Mouse (Mus musculus) stomach, embryonic 14.5 days (tissue): ENCODE measurements around the gene Anapc2. TPM values are rescaled to one million over a fixed set of nuclear protein-coding genes. Genes with fewer than 3 reads are reported as not detected.
A peak's percentile ranks its signal among the peaks of the same experiment; 100 is the strongest.

Experiments
- ATAC-seq: fragments of 200-750 bp; cut with Nextera tagmentation; 2 replicates; pipeline ENCODE4 v1.8.0; 2017; ENCODE audit warnings: low read depth, moderate TSS enrichment; ENCODE audit not compliant: insufficient number of reproducible peaks, insufficient read depth, low FRiP score
- H3K27ac ChIP-seq: fragments of 300-500 bp; sonication (generic); 2 replicates; pipeline ENCODE4 v1.5.1; 2014; ENCODE audit warnings: mild to moderate bottlenecking, low read length, moderate library complexity, mixed read lengths
- H3K27me3 ChIP-seq: fragments of 300-500 bp; sonication (generic); 2 replicates; pipeline ENCODE4 v1.6.1; 2014; ENCODE audit warnings: low read length, control low read depth, mixed read lengths; ENCODE audit not compliant: control insufficient read depth, insufficient read depth
- H3K36me3 ChIP-seq: fragments of 300-500 bp; sonication (generic); 2 replicates; pipeline ENCODE4 v1.6.1; 2014; ENCODE audit warnings: mild to moderate bottlenecking, control low read depth, low read length, moderate library complexity, mixed read lengths; ENCODE audit not compliant: control insufficient read depth, insufficient read depth
- H3K4me1 ChIP-seq: fragments of 300-500 bp; sonication (generic); 2 replicates; pipeline ENCODE4 v1.6.1; 2014; ENCODE audit warnings: low read length, control low read depth, mixed read lengths; ENCODE audit not compliant: control insufficient read depth, insufficient read depth
- H3K4me2 ChIP-seq: fragments of 300-500 bp; sonication (generic); replicated peaks from 2 replicates; pipeline ENCODE4 v1.6.1; 2014; ENCODE audit warnings: low read depth, low read length, control low read depth
- H3K4me3 ChIP-seq: fragments of 300-500 bp; sonication (generic); 2 replicates; pipeline ENCODE4 v1.5.1; 2014; ENCODE audit warnings: low read depth, low read length, control low read depth
- H3K9ac ChIP-seq: fragments of 300-500 bp; sonication (generic); replicated peaks from 2 replicates; pipeline ENCODE4 v1.6.1; 2014; ENCODE audit warnings: low read depth, mild to moderate bottlenecking, control low read depth, low read length, moderate library complexity, mixed read lengths
- H3K9me3 ChIP-seq: fragments of 300-500 bp; sonication (generic); 2 replicates; pipeline ENCODE4 v1.6.1; 2016; ENCODE audit warnings: low read depth, low read length, control low read depth; ENCODE audit not compliant: control insufficient read depth
- WGBS: fragments of 180-500 bp; shearing (Covaris S2); extraction: QIAGEN DNeasy Blood & Tissue Kit; methylation state at CpG from one replicate; pipeline ENCODE4 v1.1.7; 2014; 5-methylcytosine and 5-hydroxymethylcytosine counted together
- polyA plus RNA-seq: library from polyadenylated mRNA; unstranded; fragments of >200 nt; fragmentation: Nextera tagmentation; extraction: Ambion mirVana; gene quantifications from 2 replicates; pipeline ENCODE4 v1.2.1, GENCODE M21; 2014

The Anapc2 gene
- polyA plus RNA-seq, 1 experiment from 2014 or later = 116 TPM

DNA sequence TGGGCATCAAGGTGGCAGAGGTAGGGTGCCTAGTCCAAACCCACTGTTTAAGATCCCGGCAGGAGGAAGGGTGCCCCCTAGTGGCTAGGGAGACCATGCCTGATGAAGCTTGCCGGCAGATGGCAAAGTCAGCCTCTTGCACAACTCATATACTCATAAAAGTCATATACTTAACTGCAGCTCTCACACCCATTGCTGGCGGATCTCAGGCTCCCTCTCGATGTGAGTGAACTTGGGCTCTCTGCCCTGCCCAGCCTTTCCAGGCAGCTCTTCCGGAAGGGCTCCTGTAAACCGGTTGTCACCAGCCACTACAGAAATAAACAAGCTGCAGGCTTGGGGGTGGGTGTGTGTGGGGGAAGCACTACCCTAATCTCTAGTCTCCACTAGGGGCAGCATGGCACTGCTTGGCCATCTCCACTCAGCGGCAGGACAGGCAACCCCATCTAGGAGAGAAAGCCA is 43.8 kb upstream of the Anapc2 start:
- WGBS = under 1% methylated on average over 7 of the region's 7 CpGs
- Histone ChIP-seq H3K27ac (no peak overlapping the region), H3K27me3 (no peaks in the 10 kb centered on the region), H3K4me3 (peak overlapping the region; percentile 9; the same call in 1 of the 2 replicates), H3K9ac (no peak overlapping the region), H3K9me3 (no peaks in the 10 kb centered on the region), H3K4me1 (peaks cover 6% of the 10 kb centered on the region; the same call in 1 of the 2 replicates), H3K36me3 (no peaks in the 10 kb centered on the region), H3K4me2 (peak overlapping the region; percentile 23)
- no peak for ATAC-seq

DNA sequence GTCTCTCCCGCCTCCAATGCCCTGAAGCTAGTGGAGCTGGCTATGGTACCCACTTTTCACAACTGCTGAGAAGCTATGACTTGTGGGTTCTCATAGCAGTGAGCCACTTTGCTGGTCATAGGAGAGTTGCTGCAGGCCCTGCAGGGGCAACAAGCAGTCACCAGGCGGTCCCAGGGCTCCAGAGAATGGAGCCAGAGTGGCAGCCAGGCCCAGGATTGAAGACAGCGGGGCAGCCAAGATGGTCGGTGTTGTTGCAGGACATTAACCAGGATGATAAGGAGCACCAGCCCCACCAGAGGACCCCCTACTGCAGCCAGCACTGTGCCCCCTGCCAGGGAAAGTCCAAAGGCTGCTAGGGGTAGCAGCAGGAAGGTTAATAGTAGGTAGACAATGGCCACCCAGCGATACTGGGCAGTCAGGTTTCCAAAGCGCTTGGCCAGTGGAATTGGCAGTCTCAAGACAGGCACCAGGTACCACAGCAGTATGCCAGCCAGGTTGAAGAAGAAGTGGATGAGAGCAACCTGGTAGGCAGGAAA is 43.2 kb upstream of the Anapc2 start:
- WGBS = 73% methylated on average over 6 of the region's 6 CpGs
- no peak overlapping the region for H3K27ac ChIP-seq

DNA sequence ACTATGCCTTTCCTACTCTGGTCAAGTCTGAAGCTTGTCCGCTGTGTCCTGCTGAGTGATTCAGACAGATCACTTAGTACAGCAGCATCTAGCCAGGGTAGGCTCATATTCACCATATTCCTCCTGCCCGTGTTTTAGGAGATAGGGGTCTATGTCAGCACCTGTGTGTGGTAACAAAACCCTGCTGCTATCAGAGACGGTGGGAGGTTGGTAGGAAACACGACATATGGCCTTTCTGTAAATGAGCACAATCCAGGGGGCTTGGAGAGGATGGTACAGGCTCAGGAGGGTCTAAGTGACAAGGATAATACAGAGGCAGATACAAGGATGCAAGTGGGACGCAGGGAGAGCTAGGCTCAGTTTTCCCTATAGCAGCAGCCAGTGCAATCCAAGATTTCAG is 42.7 kb upstream of the Anapc2 start:
- H3K4me3 ChIP-seq = no peak overlapping the region
- H3K4me2 ChIP-seq = no peak overlapping the region
- H3K36me3 ChIP-seq = no peaks in the 10 kb centered on the region
- no peaks in the 10 kb centered on the region for H3K27me3 ChIP-seq
- H3K27ac ChIP-seq = no peak overlapping the region
- peaks cover 5% of the 10 kb centered on the region; the same call in 1 of the 2 replicates for H3K4me1 ChIP-seq
- ATAC-seq = no peak
- WGBS = 83% methylated on average over 5 of the region's 5 CpGs
- H3K9ac ChIP-seq = no peak overlapping the region
- H3K9me3 ChIP-seq = no peaks in the 10 kb centered on the region

More for the DNA sequence above, 43.2 kb upstream of the Anapc2 start:
- Histone ChIP-seq H3K27me3 (no peaks in the 10 kb centered on the region), H3K4me1 (peaks cover 5% of the 10 kb centered on the region; the same call in 1 of the 2 replicates), H3K4me3 (no peak overlapping the region), H3K36me3 (no peaks in the 10 kb centered on the region), H3K9ac (no peak overlapping the region), H3K9me3 (no peaks in the 10 kb centered on the region), H3K4me2 (no peak overlapping the region; the same call in 1 of the 2 replicates)
- ATAC-seq = no peak

DNA sequence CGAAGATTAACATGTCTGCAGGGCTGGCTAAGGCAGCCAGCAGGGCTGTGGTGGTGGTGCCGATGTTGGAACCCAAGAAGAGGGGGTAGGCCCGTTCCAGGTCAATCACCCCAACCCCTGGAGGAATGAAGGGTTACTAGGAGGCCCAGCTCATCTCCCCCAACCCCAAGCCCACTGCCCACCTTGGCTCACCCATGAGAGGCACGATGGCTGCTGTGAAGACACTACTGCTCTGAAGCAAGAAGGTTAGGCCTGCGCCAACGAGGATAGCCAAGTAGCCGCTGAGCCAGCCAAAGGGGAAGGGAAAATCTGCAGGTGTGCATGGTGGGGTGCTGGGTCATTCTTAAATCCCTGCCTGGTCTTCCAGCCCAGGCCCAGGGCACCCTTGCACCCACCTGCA is 41.7 kb upstream of the Anapc2 start:
- no peak overlapping the region for H3K4me2 ChIP-seq
- no peak overlapping the region for H3K4me3 ChIP-seq
- H3K27ac ChIP-seq = no peak overlapping the region
- H3K9me3 ChIP-seq = no peaks in the 10 kb centered on the region
- no peaks in the 10 kb centered on the region for H3K36me3 ChIP-seq
- 95% methylated on average over 7 of the region's 7 CpGs for WGBS
- H3K4me1 ChIP-seq = peaks cover 4% of the 10 kb centered on the region; the same call in 1 of the 2 replicates
- no peak for ATAC-seq
- H3K9ac ChIP-seq = no peak overlapping the region
- no peaks in the 10 kb centered on the region for H3K27me3 ChIP-seq

DNA sequence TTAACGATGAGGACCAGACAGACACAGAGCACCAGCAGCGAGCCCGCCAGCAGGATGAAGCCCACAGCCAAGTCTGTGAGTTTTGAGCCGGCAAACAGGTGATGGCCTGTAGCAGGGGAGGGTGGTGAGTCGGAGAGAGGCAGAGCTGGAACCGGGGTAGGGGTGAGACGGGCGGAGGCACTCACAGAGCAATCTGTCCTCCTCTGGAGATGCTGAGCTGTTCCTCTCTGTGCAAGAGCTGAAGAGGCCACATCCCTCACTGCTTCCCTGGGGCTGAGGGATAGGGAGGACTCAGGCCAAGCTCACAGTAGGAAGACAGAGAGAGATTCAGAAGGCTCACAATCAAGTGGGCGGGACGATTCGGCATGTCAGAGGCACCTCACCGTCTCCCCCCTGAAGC is 41.2 kb upstream of the Anapc2 start:
- Histone ChIP-seq H3K36me3 (no peaks in the 10 kb centered on the region), H3K27me3 (no peaks in the 10 kb centered on the region), H3K4me1 (no peaks in the 10 kb centered on the region), H3K9ac (no peak overlapping the region), H3K9me3 (no peaks in the 10 kb centered on the region), H3K4me2 (no peak overlapping the region), H3K27ac (no peak overlapping the region), H3K4me3 (no peak overlapping the region)
- 57% methylated on average over 12 of the region's 12 CpGs for WGBS
- ATAC-seq = no peak

DNA sequence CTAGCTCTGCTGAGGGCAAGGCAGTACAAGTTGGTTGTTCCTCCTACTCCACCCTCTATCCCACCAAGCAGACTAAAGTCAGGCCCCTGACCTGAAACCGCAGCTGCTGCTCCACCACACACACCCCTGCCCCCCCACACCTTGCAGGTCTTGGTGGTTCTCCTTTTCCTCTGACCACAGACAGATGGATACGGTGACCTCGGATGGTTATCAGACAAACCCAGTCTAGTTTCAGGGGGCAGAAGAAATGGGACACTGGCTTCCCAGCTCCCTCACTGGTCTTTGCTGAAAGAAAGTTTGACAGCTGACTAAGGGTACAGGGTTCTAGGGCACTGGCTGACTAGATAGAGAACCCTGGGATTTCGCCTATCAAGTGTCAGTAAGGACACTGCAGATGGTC is 38.9 kb upstream of the Anapc2 start:
- Histone ChIP-seq H3K4me3 (no peak overlapping the region), H3K4me2 (no peak overlapping the region), H3K9ac (no peak overlapping the region), H3K27me3 (no peaks in the 10 kb centered on the region), H3K27ac (no peak overlapping the region), H3K4me1 (0 out of 2 replicates have a peak, but pooled peaks cover 4% of the 10 kb centered on the region), H3K36me3 (no peaks in the 10 kb centered on the region), H3K9me3 (no peaks in the 10 kb centered on the region)
- 78% methylated on average over 4 of the region's 4 CpGs for WGBS
- ATAC-seq = no peak

DNA sequence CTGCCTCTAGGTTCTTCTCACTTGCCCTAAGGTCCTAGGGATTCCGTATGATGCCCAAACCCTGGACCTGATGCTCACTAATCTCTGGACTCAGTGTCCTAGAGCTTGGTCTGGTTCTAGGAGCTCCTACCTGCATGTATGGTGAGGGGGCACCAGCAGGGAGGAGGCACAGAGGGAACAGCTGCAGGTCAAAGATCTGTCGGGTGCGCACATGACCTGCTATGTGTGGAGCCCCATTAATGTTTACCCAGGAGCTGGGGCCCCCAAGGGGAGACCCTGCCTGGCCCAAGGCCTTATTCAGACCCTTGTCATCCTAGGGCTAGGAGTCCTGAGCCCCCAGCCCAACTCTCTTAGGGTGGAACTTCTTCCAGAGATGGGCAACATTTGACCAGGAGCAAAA is 38.2 kb upstream of the Anapc2 start, which contains the start of gene Slc34a3:
Gene Slc34a3, minus strand, starts transcription at position 315 of the 400 bp plus-strand sequence.
- no peak for ATAC-seq
- H3K4me2 ChIP-seq = no peak within 1 kb of the TSS
- H3K27ac ChIP-seq = no peak within 1 kb of the TSS
- 0 out of 2 replicates have a peak, but pooled peaks cover 4% of the 10 kb centered on the region for H3K4me1 ChIP-seq
- no peaks in the 10 kb centered on the region for H3K9me3 ChIP-seq
- H3K27me3 ChIP-seq = no peaks in the 10 kb centered on the region
- 65% methylated on average over 3 of the region's 3 CpGs for WGBS
- H3K4me3 ChIP-seq = no peak within 1 kb of the TSS
- H3K9ac ChIP-seq = no peak within 1 kb of the TSS
- H3K36me3 ChIP-seq = no peaks in the 10 kb centered on the region

DNA sequence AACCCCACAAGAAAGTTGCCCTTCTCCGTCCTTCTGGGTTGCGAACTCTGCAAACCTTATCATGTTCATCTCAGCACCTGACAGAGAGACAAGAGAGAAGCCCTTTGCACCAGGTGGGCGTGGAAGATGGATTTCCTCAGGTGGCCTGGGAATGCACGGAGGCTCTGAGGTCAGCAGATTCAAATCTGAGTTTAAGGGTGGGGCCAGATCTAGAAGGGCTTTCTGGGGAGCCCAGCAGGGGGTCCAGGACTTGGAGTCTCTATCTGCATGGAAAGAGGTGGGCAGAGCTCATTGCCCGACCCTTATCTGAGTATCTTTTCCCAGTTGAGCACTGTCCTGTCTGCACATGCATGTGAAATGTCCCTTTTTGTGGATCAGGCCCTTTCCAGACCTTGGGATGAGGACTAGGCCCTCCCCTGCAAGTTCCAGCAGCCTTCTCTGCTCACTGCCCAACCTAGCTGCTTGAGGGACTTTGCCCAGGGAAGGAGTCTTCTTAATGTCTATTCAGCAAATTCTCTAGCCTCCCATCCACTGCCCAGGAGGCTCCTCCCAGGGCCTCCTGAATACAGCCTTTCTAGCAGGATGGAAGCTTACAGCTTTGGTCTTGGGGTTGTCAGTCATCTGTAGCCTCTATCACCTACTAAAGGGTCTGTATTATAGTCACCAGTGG is 37.6 kb upstream of the Anapc2 start:
- Histone ChIP-seq H3K36me3 (no peaks in the 10 kb centered on the region), H3K9me3 (no peaks in the 10 kb centered on the region), H3K4me2 (no peak overlapping the region), H3K27me3 (no peaks in the 10 kb centered on the region), H3K9ac (no peak overlapping the region), H3K27ac (no peak overlapping the region), H3K4me1 (0 out of 2 replicates have a peak, but pooled peaks cover 4% of the 10 kb centered on the region), H3K4me3 (no peak overlapping the region)
- ATAC-seq = no peak
- WGBS = 56% methylated on average over 5 of the region's 5 CpGs
